Mouse (Mus musculus) Patski (cell line): Measurements from ENCODE around the gene Rhag. TPM values are rescaled to one million over a fixed set of nuclear protein-coding genes. Genes with fewer than 3 reads are reported as not detected.

Experiments used
- ATAC-seq: fragments of 100-300 bp; one replicate; pipeline ENCODE4 v1.8.0; 2021
- CTCF ChIA-PET: fragments of 350-600 bp; sonication (Branson Sonifier 250); formaldehyde crosslinking; loops from one replicate; lab custom pipeline; 2022; ENCODE audit warnings: inconsistent platforms; lab: Charles Lee
- POLR2A ChIA-PET: fragments of 350-600 bp; sonication (Branson Sonifier 250); formaldehyde crosslinking; loops from one replicate; lab custom pipeline; 2022; ENCODE audit warnings: antibody characterized with exemption, inconsistent platforms; lab: Charles Lee
- DNase-seq: peaks from one replicate; pipeline ENCODE4 v3.0.0-alpha.2; 2011; ENCODE audit warnings: low read depth, low spot score
- H3K27me3 ChIP-seq: fragments of 371-371 bp; one replicate; pipeline ENCODE4 v1.5.1; 2021
- CTCF ChIP-seq: fragments of 100-300 bp; IDR thresholded peaks from one replicate; pipeline ENCODE4 v1.5.1; 2021
- in situ Hi-C: fragments of 300-500 bp; cut with MboI; formaldehyde crosslinking; loops from 3 replicates; pipeline ENCODE4 v1.11.1; 2018; ENCODE audit warnings: low pct_unique_long_range_greater_than_20kb, mixed read lengths
- polyA plus RNA-seq: library from polyadenylated mRNA; unstranded; gene quantifications from one replicate; pipeline ENCODE4 v1.2.3, GENCODE M21; 2021

Rhag gene
- polyA plus RNA-seq, 1 experiment from 2014 or later, result not detected

DNA sequence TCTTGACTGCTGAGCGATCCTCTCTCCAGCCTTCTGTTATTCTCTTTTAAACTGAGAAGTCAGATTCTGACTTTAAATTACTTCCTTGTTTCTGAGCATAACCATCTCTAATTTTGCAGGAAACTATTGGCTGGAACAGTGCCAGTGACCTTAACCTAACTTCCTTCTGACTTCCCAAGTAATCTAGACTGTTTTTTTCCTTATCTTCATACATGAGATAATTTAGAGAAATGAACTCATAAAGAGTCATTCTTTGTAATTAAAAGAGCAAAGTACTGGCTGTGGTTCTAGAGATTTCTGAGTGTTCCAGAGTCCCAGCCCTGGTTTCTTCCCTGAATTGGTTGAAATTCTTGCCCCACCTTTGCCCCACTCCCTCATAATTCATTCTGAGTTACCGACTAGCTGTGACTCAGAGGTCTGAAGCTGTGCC is 62.7 kb downstream of the Rhag start:
- no peaks in the 10 kb centered on the region for H3K27me3 ChIP-seq
- ChIA-PET POLR2A (no interaction called here), CTCF (no interaction called here)
- in situ Hi-C loops, result no loop called here
- ATAC-seq (no peak), DNase-seq (no peak)
- no peak for TF ChIP-seq CTCF

DNA sequence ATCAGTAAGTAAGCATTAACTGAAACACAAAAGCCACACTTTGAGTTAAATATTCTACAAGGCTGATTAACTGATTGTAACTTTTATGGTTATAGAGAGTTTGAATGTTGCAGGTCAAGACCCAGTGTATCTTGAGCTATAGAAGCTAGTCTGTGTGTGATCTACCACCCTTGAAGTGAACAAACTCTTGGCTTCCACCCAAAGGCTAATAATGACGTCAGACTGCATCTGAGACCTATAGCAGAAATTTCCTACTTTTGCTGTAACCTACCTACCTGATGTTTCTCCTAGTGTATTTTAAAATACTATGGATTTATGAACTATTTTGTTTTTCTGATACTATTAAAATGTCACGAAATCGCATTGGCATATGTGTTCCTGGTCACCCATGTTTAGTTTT is 63.8 kb downstream of the Rhag start:
- no peak for TF ChIP-seq CTCF
- ChIA-PET POLR2A (no interaction called here), CTCF (no interaction called here)
- no peaks in the 10 kb centered on the region for H3K27me3 ChIP-seq
- ATAC-seq (no peak), DNase-seq (no peak)
- in situ Hi-C loops, result no loop called here

DNA sequence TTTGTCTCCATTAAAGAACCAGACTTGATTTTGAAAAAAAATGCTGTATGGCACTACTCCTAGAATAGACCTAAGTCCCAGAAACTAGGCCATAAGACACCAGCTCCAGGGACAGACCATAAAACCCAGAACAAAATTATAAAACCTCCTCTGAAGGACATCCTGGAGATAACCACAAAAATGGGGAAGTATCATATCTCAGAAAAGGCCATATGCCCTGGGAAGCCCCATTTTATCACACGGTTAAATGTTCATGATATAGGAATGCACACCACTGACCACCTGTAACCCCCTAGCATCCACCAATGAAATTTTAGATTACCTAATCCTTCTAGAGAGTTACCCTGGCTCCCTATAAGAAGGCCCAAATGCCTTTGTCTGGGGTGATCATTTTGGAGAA is 64.6 kb downstream of the Rhag start:
- DNase-seq, result no peak
- in situ Hi-C loops, result no loop called here
- CTCF ChIA-PET, result no interaction called here

DNA sequence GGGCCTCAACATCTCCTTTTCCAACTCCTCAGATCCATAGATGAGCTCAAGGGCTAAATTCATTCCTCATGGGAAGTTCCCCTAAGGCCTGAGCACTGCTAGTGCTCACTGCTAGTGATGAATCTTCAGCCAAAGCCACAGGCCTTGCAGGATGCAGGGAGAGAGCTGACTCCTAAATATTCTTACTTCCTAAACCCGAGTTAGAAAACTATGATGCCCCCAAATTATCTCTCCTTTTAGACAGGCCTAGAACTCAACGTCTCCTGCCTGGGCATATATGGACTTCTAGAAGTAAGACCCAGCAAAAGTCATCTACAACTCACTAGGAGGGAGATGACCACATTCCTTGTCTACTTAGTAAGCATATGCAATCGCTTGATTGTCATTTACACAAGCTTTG is 66.8 kb downstream of the Rhag start:
- ChIA-PET POLR2A (interaction anchor here (0.6 kb wide), 1 partner anchor 30 kb away, joined by 3 read pairs; no protein-coding TSS in a partner anchor), CTCF (interaction anchor here (0.8 to 1.8 kb wide), 5 partner anchors 10 to 74 kb away, joined by 3 to 5 read pairs (median 4); no protein-coding TSS in a partner anchor)
- in situ Hi-C loops, result no loop called here
- ATAC-seq (peak; percentile 23), DNase-seq (no peak)
- H3K27me3 ChIP-seq, result no peaks in the 10 kb centered on the region
- no peak for TF ChIP-seq CTCF

More for the DNA sequence above, 64.6 kb downstream of the Rhag start:
- no peaks in the 10 kb centered on the region for H3K27me3 ChIP-seq
- TF ChIP-seq CTCF, result no peak
- POLR2A ChIA-PET, result no interaction called here
- no peak for ATAC-seq

DNA sequence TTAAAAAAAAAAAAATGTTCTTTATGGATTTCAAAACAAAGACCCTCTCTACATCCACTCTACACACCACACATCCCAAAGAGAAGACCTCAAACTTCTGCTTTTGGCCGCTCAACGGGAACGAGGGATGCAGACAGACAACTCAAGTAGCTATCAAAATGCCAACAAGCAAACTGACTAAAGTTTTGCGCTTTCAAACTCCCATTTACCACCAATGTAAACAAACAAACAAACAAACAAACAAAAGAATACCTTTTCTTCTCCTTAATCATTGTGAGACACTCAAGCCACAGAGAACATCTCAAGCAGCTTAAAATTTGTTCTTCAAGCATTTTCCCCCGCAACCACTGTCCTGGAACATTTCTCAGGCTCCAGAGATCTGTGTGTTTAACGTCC is 68.6 kb downstream of the Rhag start:
- DNase-seq (no peak), ATAC-seq (no peak)
- ChIA-PET POLR2A (interaction anchor here (0.6 kb wide), 1 partner anchor 10 kb away, joined by 3 read pairs; no protein-coding TSS in a partner anchor), CTCF (interaction anchor here (1.2 to 1.4 kb wide), 2 partner anchors 40 to 41 kb away, joined by 3 to 5 read pairs; no protein-coding TSS in a partner anchor)
- TF ChIP-seq CTCF, result no peak
- in situ Hi-C loops, result no loop called here
- no peaks in the 10 kb centered on the region for H3K27me3 ChIP-seq

DNA sequence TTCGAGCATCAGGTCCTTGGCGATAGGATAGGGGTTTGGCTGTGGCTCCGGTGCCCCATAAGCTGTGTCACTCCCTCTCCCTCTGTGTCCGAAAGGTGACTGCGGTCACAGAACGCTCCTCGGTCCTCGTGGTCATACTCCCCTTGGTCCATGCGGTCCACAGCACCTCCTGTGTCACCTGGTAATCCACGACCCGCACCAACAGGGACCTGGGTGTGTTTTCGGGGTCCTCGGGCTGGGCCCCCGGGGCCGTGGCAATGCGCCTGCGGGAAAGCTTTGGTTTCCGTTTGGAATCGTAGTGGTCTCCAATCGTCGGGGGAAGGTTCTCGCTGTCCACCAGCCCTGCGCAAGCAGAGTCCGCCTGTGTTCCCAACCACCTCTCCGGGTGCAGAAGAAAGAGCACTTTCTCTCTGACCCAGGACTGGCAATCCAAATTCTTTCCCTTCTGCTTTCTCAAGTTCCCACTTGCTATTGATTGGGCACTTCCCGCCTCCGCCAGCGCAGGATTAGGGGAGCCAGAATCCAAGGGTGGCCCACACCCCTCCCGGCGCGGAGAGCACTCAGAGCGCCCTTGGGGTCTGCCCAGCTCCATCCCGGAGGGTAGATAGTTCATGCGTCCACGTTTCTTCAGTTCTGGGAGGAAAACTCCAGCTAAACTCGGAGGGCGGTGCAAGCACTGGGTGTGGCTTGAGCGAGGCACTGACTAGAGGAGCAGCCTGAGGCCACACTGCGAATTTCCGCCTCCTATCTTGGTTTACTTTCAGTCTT is 69.2 kb downstream of the Rhag start, which contains the start of gene 9130008F23Rik:
Gene 9130008F23Rik (minus strand): TSS at position 636 of the 768 bp plus-strand sequence.
- ATAC-seq, result peak; percentile 85
- H3K27me3 ChIP-seq, result no peaks in the 10 kb centered on the region
- TF ChIP-seq CTCF, result no peak
- in situ Hi-C loops, result no loop called here
- CTCF ChIA-PET, result interaction anchor here (1.4 kb wide), 1 partner anchor 41 kb away, joined by 5 read pairs; no protein-coding TSS in a partner anchor
- POLR2A ChIA-PET, result interaction anchor here (0.6 kb wide), 2 partner anchors 10 to 11 kb away, joined by 3 read pairs; no protein-coding TSS in a partner anchor
- DNase-seq, result no peak

DNA sequence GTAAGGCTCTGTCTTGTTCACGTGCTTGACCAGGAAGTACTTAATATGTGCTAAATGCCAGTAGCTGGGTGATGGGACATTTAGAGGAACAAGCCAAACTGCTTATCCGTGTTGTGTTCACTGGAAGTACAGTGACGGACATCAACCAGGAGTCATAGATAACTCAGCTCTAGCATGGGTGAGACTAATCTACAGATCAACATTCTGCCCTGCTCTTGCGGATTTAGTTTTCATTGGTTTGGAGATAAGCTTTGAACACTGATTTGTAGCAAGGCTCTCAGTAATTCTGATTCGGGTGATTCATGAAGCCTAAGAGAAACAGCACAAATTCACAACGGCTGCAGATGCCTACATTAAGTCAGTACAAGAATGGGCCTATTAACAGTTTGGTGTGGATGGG is 71.2 kb downstream of the Rhag start:
- H3K27me3 ChIP-seq, result no peaks in the 10 kb centered on the region
- DNase-seq (no peak), ATAC-seq (no peak)
- in situ Hi-C loops, result no loop called here
- ChIA-PET CTCF (interaction anchor here (1.6 kb wide), 1 partner anchor 9 kb away, joined by 5 read pairs; no protein-coding TSS in a partner anchor), POLR2A (no interaction called here)
- TF ChIP-seq CTCF, result no peak

DNA sequence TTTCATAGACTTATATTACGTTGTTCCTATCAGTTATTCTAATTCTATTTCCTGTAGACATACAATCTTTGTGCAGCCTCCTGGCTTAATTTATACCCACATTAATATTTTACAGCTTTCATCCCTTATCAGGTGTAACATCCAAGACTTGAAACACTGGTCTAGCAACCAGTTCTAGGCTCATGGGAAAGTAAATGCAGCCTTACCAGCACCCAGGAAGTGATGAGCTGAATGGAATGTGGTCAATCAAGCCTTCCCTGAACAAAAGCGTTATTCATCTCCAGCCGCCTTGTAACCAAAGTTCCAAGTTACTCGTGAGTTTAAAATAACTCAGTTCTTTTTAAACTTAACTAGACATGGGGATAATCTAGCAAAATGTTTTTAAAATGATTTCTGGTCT is 74.2 kb downstream of the Rhag start:
- no peak for TF ChIP-seq CTCF
- POLR2A ChIA-PET, result interaction anchor here (0.5 kb wide), 1 partner anchor 46 kb away, joined by 3 read pairs; no protein-coding TSS in a partner anchor
- CTCF ChIA-PET, result interaction anchor here (0.9 kb wide), 1 partner anchor 57 kb away, joined by 3 read pairs; no protein-coding TSS in a partner anchor
- DNase-seq (no peak), ATAC-seq (no peak)
- no peaks in the 10 kb centered on the region for H3K27me3 ChIP-seq
- in situ Hi-C loops, result no loop called here

DNA sequence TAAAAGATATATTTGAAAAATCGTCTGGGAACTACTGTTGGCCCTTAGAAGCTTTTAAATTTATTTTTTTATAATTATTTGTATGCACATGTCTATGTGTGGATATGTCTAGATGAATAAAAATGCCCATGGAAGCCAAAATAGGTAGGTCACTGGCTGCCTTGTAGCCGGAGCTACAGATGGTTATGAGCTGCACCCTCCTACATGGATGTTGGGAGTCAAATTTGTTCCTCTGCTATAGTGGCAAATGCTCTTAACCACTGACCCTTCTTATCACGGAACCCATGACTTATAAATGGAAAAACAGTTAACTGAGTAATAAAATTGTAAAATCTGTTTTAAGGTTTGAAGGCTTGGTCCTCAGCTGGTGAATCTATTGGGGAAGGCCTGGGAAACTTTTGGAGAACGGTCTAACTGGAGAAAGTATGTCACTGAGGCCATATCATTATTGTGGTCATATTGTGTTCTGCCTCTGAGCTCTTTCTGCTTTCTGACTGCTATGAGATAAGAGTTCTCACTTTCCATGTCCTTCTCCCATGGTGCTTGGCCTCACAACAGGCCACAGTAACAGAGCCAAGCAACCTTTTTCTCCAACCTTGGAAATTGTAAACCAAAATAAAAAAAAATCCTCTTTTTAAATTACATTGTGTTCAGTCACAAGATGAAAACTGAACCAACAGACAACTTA is 77.1 kb downstream of the Rhag start:
- DNase-seq, result no peak
- no peak for TF ChIP-seq CTCF
- ATAC-seq, result no peak
- no peaks in the 10 kb centered on the region for H3K27me3 ChIP-seq
- ChIA-PET CTCF (interaction anchor here (0.6 to 1.5 kb wide), 3 partner anchors 11 to 65 kb away, joined by 3 to 5 read pairs (median 4); no protein-coding TSS in a partner anchor), POLR2A (no interaction called here)
- in situ Hi-C loops, result no loop called here

Other genes with a start within 250 kb of the Rhag start
- not detected for gene Esp6, start 249.6 kb upstream of the Rhag start, polyA plus RNA-seq
- not detected for gene Esp4, start 212.5 kb upstream of the Rhag start, polyA plus RNA-seq
- not detected for gene Esp3, start 179.1 kb upstream of the Rhag start, polyA plus RNA-seq
- gene Esp1, start 84.0 kb upstream of the Rhag start, polyA plus RNA-seq, result not detected
- 0.06 TPM for gene Crisp2, start 4.1 kb upstream of the Rhag start, polyA plus RNA-seq
- gene 9130008F23Rik, start 69.4 kb downstream of the Rhag start, polyA plus RNA-seq, result 7.6 TPM
- not detected for gene Glyatl3, start 103.2 kb downstream of the Rhag start, polyA plus RNA-seq
- 53.7 TPM for gene Mut, start 123.6 kb downstream of the Rhag start, polyA plus RNA-seq
- 15.4 TPM for gene Cenpq, start 123.9 kb downstream of the Rhag start, polyA plus RNA-seq